Comparison of ENCODE assay signal across 7 mouse cellular contexts in the genomic region with DNA sequence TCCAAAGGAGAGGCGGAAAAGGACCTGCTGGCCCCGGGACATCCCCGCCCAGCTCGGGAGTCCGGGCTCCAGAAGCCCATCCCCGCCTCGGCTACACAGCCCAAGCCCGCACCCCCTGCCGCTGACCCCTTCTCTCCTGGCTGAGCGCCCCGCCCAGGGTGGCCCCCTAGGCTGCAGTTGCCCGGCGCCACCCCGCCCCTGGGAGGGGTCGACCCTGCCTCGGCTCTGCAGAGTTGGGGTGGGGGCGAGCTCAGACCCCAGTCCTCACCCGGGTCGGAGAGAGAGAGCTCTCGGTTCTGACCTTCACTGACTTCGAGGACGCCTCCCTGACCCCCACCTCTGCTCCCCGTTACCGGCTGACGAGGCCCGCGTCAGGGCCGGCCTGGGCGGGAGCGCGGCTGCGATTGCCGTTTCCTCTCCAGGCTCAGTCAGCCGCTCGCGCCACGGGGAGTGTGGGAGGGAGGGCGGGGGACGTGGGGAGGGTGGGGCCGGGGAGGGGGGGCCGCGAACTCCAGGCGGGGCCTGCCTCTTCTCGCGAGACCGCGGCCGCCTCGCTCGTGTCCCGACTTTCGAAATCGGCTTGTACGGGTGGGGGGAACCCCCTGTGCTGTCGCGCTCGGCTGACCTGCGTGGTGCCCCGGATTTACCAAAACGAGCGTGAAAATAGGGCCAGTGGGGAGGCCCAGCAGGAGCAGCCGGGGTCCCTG. TPM values are rescaled to one million over a fixed set of nuclear protein-coding genes. Genes with fewer than 3 reads are reported as not detected.
DNase-seq lines count a peak whose midpoint lies in the region; ATAC-seq and TF ChIP-seq lines count a peak whose summit lies in the region.

Gene Ggnbp2 (minus strand): TSS at position 481 of the 707 bp plus-strand sequence.

- H3K27me3 ChIP-seq in intestine, postnatal 0 days (replicated peaks; ENCODE audit: control insufficient read depth, insufficient read depth, low read length): no peaks in the 10 kb centered on the region
- H3K27me3 ChIP-seq in midbrain, embryonic 12.5 days: no peaks in the 10 kb centered on the region
- H3K27me3 ChIP-seq in small intestine, adult 2 months (ENCODE audit: control insufficient read depth, insufficient read depth, low read length): no peaks in the 10 kb centered on the region

- peak; percentile 90 for TF ChIP-seq POLR2A in small intestine, adult 2 months (IDR thresholded peaks at IDR 0.05; ENCODE audit: low read depth, low read length)

- H3K9me3 ChIP-seq in intestine, postnatal 0 days (ENCODE audit: control insufficient read depth): no peaks in the 10 kb centered on the region
- H3K9me3 ChIP-seq in midbrain, embryonic 12.5 days: no peaks in the 10 kb centered on the region

- peak within 1 kb of the TSS; percentile 87 for H3K9ac ChIP-seq in intestine, postnatal 0 days (ENCODE audit: low read depth, low read length)
- H3K9ac ChIP-seq in midbrain, embryonic 12.5 days (replicated peaks): peak within 1 kb of the TSS; percentile 91

- ATAC-seq in intestine, postnatal 0 days: peak; percentile 87
- peak; percentile 90 for ATAC-seq in midbrain, embryonic 12.5 days (ENCODE audit: low FRiP score, low read depth)

- no peak for TF ChIP-seq CTCF in intestine, postnatal 0 days (IDR thresholded peaks at IDR 0.05; ENCODE audit: low read depth)
- no peak for TF ChIP-seq CTCF in small intestine, adult 2 months (IDR thresholded peaks at IDR 0.05; ENCODE audit: extremely low read depth, insufficient read length, insufficient replicate concordance, low read depth, low read length)

- no peaks in the 10 kb centered on the region for H3K4me1 ChIP-seq in intestine, postnatal 0 days (replicated peaks; ENCODE audit: control insufficient read depth, insufficient read depth, low read length)
- peaks cover 15% of the 10 kb centered on the region for H3K4me1 ChIP-seq in midbrain, embryonic 12.5 days
- H3K4me1 ChIP-seq in small intestine, adult 2 months (ENCODE audit: control insufficient read depth, insufficient read depth, insufficient read length, low read length): peaks cover 2% of the 10 kb centered on the region; the same call in 1 of the 2 replicates

- no peaks in the 10 kb centered on the region for H3K36me3 ChIP-seq in intestine, postnatal 0 days (ENCODE audit: control insufficient read depth, insufficient read depth)
- H3K36me3 ChIP-seq in midbrain, embryonic 12.5 days: no peaks in the 10 kb centered on the region
- peaks cover 9% of the 10 kb centered on the region for H3K36me3 ChIP-seq in small intestine, adult 2 months (ENCODE audit: control insufficient read depth, insufficient read depth, low read length)

- intact Hi-C loops in left cerebral cortex, postnatal 4 days (cut with DNase I): no loop called here

- peak within 1 kb of the TSS; percentile 68 for H3K4me3 ChIP-seq in intestine, postnatal 0 days (ENCODE audit: low read depth, low read length)
- H3K4me3 ChIP-seq in midbrain, embryonic 12.5 days: peak within 1 kb of the TSS; percentile 85
- peak within 1 kb of the TSS; percentile 88 for H3K4me3 ChIP-seq in small intestine, adult 2 months (ENCODE audit: low read depth, low read length)

- DNase-seq in adrenal gland, adult 2 months: peak; percentile 95
- peak; percentile 82 for DNase-seq in embryo, embryonic 11.5 days (ENCODE audit: low read depth, low spot score)
- peak; percentile 86 to 93 for DNase-seq in gastrocnemius, postnatal 4 days (ENCODE audit: low spot score in 2 of 2)
- DNase-seq in left cerebral cortex, postnatal 4 days: peak; percentile 95

- under 1% methylated on average over 44 of the region's 62 CpGs for WGBS in intestine, postnatal 0 days
- WGBS in midbrain, embryonic 12.5 days: under 1% methylated on average over 51 of the region's 62 CpGs
- under 1% methylated on average over 59 of the region's 62 CpGs for WGBS in small intestine, adult 2 months

- peak within 1 kb of the TSS; percentile 72 for H3K4me2 ChIP-seq in intestine, postnatal 0 days (replicated peaks; ENCODE audit: low read depth)
- peak within 1 kb of the TSS; percentile 80 for H3K4me2 ChIP-seq in midbrain, embryonic 12.5 days (replicated peaks)

- peak within 1 kb of the TSS; percentile 100 for H3K27ac ChIP-seq in intestine, postnatal 0 days (ENCODE audit: low read depth, low read length)
- peak within 1 kb of the TSS; percentile 96 for H3K27ac ChIP-seq in midbrain, embryonic 12.5 days (replicated peaks)
- peak within 1 kb of the TSS; percentile 99 for H3K27ac ChIP-seq in small intestine, adult 2 months (ENCODE audit: insufficient read depth, low read depth, low read length)

RNA-seq across cellular contexts. Expression of gene Ggnbp2, which starts in this region (rescaled TPM):
- total RNA-seq in adrenal gland, adult 2 months (2021): 10 to 100 TPM; 67.1 to 87.0 TPM
- polyA plus RNA-seq in adrenal gland, adult 2 months (2012; rRNA removed): 7.5 and 8.2 TPM in 2 replicates
- 10 to 100 TPM; 57.5 to 63.0 TPM for total RNA-seq in gastrocnemius, postnatal 4 days (2021)
- 75.0 and 89.9 TPM in 2 replicates for polyA plus RNA-seq in intestine, postnatal 0 days (2015; fragmentation: Nextera tagmentation; extraction: Ambion mirVana)
- 100 to 1,000 TPM in 1 of 2 experiments, 10 to 100 TPM in 1; 86.9 to 100 TPM for total RNA-seq in left cerebral cortex, postnatal 4 days (2021)
- polyA plus RNA-seq in midbrain, embryonic 12.5 days (2016; fragmentation: Nextera tagmentation; extraction: Ambion mirVana): 69.2 and 79.1 TPM in 2 replicates
- 12.0 and 29.2 TPM in 2 replicates for polyA plus RNA-seq in small intestine, adult 2 months (2012; rRNA removed)

Comparison
In these comparisons a context has a peak if more than half of its experiments do, and no peak if none do; other contexts are left out.
1. Peak in every context shown above with its lines: DNase-seq, ATAC-seq, H3K4me3 ChIP-seq and H3K27ac ChIP-seq.